Mouse (Mus musculus) telencephalon, adult 2 months (tissue): Measurements from ENCODE around the gene Sh2b2.

Experiments
- DNase-seq: peaks from one replicate; pipeline ENCODE4 v3.0.0-alpha.2; 2011; ENCODE audit warnings: low read depth, low spot score

Sh2b2 gene

DNA sequence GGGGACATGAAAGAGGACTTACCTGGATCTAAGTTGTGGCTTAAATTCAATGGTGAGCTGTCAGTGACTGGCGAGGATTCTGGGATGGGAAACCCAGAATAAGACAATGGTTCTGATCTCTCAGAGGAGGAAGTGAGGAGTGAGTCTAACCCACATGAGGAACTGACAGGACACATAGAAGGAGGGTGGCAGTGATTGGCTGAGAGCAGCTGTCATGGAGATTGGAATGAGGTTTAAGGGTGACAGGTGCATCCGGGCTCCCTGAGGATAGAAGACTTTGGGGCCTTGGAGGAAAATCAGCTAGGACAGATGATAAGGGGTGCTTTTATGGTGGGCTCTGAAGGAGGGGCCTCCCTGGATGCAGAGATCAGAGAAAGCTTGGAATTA, at the start of gene Sh2b2:
TSS of gene Sh2b2 (minus strand) at position 105 of the 387 bp plus-strand sequence.
- no peak for DNase-seq

DNA sequence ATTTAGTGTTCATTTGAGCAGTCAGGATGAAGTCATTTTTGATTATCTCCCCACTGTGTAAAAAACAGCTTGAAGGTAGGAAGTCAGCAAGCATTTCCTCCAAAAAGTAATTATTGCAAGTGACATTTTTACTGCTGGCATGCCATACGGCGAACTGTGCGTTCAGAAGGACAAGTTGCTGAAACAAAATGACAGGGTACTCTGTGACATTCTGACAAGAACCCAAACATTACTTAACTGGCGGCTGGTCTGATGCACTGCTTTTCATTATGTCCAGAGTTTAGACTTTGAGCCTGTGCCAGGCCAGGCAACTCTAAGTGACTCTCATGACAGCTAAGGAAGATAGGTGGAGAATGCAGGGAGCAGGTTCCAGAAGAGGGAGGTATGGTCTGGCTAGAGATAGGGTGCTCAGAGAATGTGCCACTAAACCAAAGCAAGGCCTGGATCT, 46.6 kb upstream of the Sh2b2 start:
- DNase-seq = peak; percentile 24

DNA sequence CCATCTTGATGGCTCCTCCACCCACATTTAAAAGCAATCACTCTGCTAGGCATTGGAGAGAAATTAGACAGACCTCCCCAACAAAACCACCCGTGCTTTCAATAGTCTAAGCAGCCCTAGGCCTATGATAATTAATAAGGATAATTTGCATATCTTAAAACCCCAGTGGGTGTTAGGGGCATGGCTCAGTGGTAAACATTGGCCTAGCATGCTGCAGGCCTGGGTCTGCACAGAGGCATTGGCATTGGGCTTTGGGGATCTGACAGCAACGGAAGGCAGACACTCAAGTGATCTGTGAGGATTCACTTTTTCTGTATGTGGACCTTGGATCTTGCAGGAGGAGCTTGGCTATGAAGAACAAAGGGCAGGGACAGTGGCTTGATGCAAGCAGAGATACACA, 46.0 kb upstream of the Sh2b2 start:
- no peak for DNase-seq

DNA sequence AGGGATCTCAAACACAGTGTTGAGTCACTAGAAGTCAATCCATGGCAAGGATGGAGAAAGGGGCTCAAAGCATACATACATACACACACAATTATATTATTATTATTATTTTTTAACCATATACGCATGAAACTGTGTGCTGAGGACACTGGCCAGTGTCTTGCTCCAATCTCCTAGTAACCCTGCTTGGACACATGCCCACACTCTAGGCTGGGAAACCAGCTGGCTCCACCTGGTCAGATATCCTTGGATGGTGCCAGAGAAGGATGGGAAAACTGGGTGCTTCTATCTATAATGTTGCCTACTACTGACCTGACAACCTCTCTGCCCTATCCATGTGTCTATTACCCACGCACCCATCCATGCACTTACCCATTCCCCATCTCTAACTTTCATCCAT, 45.2 kb upstream of the Sh2b2 start:
- DNase-seq = no peak

DNA sequence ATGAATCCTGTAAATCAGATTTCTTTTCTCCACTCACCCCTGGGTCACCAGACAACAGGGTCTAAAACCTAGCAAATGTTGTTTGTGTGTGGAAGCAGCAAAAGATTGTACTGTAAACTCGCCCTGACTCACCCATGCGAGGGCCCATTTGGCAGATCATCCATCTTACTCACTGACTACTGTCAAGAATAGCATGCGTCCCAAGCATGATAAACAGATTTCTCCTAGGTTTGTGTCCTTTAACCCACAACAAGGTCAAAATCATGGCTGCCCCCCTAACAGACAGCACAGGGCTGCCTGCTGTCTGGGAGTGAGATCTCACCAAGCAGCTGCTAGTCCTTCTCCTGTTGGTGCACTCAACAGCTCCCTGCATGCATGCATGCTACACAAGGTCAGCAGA, 43.4 kb upstream of the Sh2b2 start:
- no peak for DNase-seq

DNA sequence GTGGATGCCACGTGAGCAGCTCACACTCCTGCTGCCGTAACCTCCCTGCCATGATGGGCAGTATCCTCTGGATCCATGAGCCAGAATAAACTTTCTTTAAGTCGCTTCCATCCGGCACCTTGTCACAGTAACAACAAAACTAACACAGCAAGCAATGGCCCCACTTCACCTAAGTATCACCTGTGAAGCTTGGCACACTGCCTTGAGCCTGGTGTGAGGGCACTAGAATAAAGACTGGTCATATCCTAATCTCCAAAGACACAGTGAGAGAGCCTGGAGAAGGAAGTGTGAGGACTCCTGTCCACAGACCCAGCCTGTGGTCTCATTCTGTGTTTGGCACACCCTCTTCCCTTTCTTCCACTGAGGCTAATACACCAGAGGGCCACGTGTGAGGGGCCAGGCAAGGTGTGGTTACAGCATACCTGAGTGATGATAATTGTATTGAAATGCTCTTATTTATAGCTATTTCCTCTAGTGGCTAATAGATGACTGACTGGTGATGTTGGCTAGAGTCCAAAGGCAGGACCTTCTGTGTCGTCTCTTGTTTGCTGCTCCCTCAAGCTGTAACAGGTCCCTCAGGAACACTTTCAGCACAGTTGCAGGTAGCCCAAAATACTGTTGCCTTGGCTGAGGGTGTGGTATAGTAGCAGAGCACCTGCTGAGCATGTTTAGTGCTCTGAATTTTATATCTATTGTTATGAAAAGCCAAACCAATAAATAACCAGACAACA, 42.2 kb upstream of the Sh2b2 start:
- DNase-seq = no peak

DNA sequence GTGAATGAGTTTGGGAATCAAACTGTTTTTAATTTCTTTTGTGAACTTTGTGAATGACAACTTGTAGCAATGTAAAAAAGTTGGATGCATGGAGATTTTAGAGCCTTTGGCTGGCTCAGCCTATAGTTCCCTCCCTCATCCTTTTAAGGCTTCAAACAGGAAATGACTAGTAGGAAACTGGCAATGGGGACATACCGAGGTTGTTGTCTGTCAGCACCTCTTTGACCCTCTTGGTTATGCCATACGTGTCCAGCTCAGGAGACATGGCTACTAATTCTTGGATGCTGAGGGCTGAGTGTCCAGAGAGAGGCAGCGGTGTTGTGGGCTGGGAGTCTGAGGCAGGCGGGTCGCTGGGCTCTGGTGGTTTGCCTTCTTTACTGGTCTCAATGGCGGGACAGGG, 40.2 kb upstream of the Sh2b2 start:
- no peak for DNase-seq

DNA sequence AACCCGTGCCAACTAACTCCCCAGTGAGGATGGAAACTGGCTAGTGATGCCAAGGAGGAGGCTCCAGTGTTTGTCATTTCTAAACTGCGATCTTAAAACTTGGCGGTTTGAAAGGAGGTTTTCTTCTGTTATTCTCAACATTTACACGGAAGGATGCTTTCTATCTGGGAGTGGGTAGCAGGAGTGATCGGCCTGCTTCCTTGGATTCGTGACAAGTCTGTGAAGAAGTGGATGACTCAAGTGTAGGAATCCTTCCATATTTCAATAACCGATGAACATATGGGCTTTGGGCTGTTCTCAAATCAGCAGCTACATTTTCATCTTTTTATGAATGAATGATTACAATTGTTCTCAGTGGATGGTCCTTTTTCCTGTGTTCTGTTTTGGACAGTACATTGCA, 38.8 kb upstream of the Sh2b2 start:
- peak; percentile 43 for DNase-seq

DNA sequence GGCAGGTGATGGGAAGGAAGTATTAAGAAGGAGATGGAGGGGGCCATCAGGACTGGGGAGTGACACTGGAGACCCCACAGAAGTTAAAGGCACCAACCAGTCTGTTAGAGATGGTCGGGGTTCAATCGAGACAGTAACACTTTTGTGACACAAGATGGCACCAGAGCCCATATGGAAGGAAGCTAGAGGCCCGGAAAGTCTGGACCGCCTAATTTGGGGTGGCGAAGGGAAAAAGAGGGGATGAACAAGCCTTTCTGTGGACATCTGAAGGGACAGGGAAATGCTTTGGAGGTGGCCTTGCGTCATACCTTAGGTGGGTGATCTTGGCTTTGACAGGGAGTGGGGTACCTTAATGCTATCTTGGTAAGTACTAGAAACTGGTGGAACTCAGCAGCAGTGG, 35.0 kb upstream of the Sh2b2 start:
- no peak for DNase-seq

DNA sequence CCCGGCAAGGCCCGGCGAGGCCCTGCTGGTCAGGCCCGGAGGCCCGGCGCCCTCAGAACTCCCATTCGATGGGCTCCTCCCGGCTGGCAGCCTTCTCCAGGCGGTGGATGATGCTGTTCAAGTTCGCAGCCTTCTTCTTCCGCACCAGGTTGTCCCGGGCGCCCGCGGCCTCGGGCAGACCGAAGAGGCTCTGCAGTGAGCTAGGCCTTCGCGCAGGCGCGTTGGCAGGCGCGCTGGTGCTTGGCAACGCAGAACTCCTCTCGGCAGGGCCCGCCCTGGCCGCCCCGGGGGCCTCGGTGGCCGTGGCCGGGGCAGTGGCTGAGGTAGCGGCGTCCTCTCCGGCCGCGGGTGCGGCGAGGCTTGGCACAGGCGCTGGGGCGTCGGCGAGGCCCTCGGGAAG, 28.4 kb upstream of the Sh2b2 start:
- no peak for DNase-seq

DNA sequence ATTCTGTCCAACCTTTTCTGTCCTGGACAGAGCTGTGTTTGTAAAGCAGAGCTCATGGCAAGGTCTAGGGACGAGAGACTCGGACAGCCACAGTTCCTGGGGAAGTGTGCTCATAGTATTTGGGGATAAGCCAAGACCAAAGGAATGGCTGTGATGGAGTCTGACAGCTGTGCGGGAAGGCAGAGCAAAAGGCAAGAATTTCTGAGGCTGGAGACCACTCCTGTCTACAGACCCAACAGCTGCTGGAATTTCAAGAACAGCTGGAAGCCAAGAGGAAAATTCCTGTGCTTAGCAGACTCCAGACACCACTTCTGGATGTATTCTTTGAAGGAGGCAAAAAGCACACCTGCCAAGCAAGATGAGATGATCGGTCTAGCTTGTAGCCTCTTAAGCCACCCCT, 23.6 kb upstream of the Sh2b2 start:
- no peak for DNase-seq

DNA sequence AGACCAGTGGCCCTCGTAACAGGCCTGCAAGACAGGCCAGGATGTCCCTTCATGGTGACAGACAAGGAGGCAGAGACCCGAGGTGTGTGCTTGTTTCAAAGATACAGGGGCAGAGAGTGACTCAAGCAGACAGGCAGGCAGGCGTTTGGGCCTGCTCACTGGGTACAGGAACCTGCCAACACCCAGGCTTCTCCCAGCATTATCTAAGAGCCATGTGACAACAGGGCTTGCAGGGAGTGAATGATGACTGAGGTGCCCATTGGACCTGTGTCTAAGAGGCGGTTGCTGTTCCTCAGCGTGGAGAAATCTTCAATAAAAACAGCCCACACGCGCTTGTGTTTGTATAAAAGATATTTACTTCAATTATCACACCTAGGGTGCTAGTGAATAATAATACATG, 19.7 kb upstream of the Sh2b2 start:
- no peak for DNase-seq

DNA sequence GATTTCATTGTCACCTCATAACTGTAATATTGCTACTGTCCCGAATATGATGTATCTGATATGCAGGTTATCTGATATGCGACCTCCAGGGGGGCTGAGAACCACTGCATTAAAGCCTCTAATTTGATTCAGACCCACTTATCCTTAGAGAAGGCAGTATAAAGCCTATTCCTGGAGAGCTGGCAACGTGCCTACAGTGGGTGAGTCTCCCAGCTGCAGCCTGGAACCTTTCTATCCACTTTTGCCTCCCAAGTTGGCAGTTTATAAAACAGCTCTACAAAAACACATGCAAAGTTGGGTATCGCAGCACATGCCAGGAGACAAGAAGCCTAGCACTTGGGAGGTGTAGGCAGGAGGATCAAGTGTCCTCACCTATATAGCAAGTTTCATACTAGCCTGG, 17.0 kb upstream of the Sh2b2 start:
- DNase-seq = no peak

DNA sequence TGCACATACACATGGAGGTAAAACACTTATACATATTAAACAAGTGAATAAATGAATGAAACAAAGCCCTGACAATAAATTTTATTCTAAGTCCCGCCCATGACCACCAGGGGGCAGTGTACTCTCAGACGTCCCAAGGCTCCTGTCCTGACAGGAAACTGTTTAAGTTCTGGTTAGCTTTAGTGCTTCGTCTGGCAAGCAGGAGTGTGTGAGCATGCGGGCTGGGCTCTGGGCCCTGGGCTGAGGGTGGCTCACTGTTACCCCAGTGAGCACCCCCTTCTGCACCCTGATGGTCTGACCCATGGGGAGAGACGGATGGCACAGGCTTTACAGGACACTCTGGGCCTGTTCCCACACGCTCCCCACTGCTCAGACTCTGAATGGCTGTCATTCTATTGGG, 12.6 kb upstream of the Sh2b2 start:
- DNase-seq = no peak

DNA sequence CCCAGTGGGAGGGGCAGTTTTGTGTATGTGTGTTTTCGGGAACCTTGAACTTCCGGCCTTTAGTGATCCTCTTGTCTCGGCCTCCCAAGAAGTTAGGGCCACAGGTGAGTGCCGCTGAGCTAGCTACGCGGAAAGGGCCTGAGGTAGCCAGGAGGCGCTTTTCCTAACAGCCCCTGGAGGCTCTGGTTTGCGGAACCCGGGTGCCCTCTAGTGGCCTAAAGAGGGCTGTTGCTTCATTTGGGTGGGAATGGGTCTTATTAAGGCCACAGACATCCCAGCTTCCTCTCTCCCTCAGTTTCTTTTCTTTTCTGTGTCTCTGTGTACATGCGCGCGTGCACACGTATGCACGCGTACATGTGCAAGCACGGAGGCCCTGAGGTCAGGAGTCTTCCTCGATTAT, 6.5 kb upstream of the Sh2b2 start:
- DNase-seq = peak; percentile 43

DNA sequence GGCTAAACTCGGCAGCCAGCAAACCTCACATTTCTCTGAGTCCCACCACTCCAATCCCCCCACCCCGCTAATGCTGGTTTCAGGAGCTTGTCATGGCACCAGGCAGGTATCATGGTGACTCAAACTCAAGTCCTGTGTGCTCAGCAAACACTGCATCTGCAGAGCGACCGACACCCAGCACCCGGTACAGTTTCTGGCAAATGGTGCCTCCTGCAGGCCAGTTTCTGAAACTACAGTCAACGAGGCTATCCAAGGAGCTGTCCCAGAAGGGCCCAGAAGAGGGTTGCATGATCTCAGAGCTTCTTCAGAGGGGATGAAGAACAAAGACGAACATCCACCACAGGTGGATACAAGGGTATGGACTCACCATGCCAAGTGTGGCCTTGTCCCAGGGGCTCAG, 4.6 kb upstream of the Sh2b2 start:
- no peak for DNase-seq

DNA sequence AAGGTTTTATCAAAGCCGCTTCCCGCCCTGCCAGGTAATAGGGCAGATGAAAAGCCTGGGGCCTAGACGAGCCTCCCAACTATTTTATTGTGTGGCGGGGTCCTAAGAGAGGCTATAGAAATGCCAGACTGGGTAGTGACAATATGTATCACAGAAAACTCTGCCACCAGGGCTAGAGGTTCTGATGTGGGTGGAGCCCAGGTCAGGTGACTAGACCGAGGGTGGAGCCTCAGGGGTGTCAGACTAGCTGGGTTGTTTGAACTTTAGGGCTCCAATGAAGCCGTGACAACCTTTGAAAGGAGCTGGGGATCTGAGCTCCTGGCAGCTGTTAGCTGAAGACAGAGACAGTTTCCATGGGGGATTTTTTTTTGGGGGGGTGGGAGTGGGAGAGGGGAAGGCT, 2.1 kb upstream of the Sh2b2 start:
- DNase-seq = no peak

DNA sequence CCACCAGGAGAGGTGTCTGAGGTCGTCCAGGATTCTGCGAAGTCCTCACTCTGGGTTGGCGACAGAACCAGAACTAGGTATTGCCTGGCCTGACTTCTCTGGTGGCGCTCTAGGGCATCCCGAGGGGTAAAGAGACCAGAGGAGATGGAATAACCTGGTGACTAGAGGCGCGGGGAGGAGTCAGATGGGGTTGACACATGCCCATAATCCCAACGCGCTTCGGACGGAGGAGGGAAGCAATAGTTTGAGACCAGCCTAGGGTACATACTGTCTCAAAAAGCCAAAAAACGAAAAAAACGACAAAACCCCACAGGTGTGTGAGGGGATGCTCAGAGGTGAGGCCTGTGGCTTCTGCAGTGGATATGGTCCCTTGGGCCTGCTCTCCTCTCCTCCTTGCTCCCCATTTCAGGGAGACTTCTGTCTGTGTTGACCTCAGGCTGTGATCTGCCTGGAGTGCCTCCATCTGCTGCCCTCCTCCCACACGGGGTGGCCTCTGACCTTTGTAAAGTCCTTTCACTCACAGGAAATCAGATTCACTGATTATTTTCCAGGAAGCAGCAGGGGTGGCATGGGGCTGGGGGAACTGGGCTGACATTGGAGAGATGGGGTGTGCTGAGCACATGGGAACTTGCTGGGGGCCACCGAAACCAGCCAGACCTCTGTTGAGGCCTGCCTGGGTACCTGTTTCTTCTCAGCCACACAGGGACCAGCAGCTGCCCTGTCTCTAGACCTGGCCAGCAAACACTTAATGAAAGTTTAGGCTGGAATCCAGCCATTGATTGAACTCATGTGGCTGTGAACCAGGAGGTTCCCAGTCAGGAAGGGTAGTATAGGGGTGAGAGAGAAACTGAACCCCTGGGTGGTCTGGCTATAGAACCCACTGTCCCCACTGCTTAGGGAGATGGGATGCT, 560 bp downstream of the Sh2b2 start:
- no peak for DNase-seq

DNA sequence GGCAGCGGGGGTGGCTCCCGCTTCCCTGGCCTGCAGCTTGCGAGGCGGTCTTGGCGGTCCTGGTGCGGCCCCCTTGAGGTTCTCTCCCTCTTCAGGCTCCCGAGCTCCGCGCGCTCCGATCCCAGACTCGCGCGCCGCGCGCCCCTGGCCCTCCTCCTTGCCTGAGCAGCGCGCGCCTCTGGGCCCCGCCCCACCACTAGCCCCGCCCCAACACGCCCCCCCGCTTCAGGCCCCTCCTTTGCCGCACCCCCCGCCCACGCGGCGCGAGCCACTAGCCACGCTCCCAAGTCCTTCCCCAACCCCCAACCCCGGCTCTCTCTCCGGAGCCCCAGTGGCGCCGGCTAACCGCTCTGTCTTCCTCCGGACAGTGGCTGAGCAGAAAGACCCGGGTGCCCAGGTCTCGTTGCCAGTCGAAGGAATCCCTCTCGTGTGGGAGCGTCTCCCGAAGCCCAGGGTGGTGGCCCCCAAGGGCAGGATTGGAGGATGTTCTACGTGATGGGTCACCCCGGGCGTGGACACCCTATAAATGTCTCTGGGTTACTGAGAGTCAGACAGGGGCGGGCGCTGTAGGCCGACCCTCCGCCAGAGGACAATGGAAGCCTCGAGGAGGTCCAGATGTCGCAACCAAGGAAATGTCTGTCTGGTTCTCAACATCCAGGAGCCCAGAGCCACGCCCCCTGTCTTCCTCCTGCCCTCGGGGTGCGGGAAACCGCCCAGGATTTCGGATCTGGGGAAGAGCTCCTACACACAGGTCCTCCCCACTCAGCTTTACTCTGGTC, 1.4 kb downstream of the Sh2b2 start:
- DNase-seq = peak; percentile 57

DNA sequence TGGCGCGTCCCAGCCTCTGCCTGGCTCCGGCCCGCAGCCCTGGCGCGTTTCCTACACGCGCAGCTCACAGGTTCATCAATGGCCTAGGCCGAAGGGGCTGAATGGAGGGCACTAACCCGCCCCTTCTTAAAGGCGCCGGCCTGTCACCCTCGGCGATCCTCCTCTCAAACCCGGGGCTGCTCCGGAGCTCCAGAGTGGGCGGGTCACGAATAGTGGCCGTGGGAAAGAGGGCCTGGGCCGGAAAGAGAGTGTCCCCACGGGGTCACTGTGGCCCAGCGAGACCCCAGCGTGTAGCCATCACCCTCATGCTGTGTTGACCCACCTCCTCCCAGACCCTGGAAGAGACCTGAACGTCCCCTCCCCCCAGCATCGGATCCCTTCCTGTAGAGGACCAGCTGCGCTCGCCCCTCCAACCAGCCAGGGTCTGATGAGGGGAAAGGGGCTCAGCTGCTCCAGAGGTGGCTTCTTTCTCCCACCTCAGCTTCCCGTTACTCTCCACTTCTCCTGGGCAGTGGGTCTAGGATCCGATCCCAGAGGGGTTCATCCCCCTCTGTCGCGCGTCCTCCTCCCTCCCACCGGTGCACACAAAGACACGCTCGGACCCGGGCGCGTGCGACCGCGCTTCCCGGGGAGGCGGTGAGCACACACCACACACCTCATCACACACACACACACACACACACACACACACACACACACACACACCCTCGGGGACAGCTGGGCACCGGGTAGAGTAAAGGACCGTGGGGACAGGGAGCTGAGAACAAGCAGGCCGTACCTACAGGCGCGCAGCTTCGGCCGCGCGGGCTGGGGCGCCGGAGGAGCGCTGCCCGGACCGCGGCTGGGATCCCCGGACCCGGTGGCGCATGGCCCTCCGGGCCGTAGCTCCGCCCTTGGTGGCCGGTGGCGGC, 2.2 kb downstream of the Sh2b2 start:
- DNase-seq = no peak

DNA sequence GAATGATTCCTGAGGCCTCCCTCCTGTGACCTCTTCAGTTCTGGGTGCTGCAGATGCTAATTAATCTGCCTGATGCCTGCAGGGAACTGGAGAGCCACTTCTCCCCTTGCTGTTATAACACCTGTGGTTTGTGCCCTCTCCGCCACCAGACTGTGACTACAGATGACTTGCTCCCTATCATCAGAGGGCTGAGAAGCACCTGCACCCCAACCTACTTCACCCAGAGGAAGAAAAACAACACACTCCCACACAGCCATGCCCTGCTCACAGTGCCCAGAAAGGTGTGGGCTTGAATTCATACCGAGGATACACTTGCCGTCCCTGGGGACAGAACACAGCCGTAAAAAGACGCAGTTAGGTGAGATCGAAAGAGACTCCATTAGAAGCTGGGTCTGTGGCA, 5.2 kb downstream of the Sh2b2 start:
- no peak for DNase-seq
